Mouse (Mus musculus) limb, embryonic 11.5 days (tissue): ENCODE measurements around the gene P4ha2. TPM values are rescaled to one million over a fixed set of nuclear protein-coding genes. Genes with fewer than 3 reads are reported as not detected.

Experiments
- ATAC-seq: fragments of 200-750 bp; cut with Nextera tagmentation; 2 replicates; pipeline ENCODE4 v1.8.0; 2017; ENCODE audit warnings: low read depth; ENCODE audit not compliant: insufficient number of reproducible peaks, low FRiP score, low TSS enrichment
- DNase-seq: peaks from one replicate; pipeline ENCODE4 v3.0.0-alpha.2; 2015; ENCODE audit warnings: low spot score
- H3K27ac ChIP-seq: fragments of 300-500 bp; sonication (generic); replicated peaks from 2 replicates; pipeline ENCODE4 v1.5.1; 2014; ENCODE audit warnings: low read depth, mild to moderate bottlenecking, low read length
- H3K27me3 ChIP-seq: fragments of 300-500 bp; sonication (generic); 2 replicates; pipeline ENCODE4 v1.6.1; 2014; ENCODE audit warnings: mild to moderate bottlenecking, low read length, mixed read lengths; ENCODE audit not compliant: control insufficient read depth, insufficient read depth
- H3K36me3 ChIP-seq: fragments of 300-500 bp; sonication (generic); 2 replicates; pipeline ENCODE4 v1.6.1; 2014; ENCODE audit warnings: mild to moderate bottlenecking, low read length, moderate library complexity, mixed read lengths; ENCODE audit not compliant: control insufficient read depth, insufficient read depth
- H3K4me1 ChIP-seq: fragments of 300-500 bp; sonication (generic); 2 replicates; pipeline ENCODE4 v1.6.1; 2014; ENCODE audit warnings: low read length, mixed read lengths; ENCODE audit not compliant: control insufficient read depth, insufficient read depth
- H3K4me2 ChIP-seq: fragments of 300-500 bp; sonication (generic); 2 replicates; pipeline ENCODE4 v1.6.1; 2014; ENCODE audit warnings: low read depth, mild to moderate bottlenecking, moderate library complexity; ENCODE audit not compliant: severe bottlenecking
- H3K4me3 ChIP-seq: fragments of 300-500 bp; sonication (generic); 2 replicates; pipeline ENCODE4 v1.5.1; 2014; ENCODE audit warnings: low read depth, low read length
- H3K9ac ChIP-seq: fragments of 300-500 bp; sonication (generic); 2 replicates; pipeline ENCODE4 v1.6.1; 2014; ENCODE audit warnings: mild to moderate bottlenecking, low read length
- H3K9me3 ChIP-seq: fragments of 300-500 bp; sonication (generic); 2 replicates; pipeline ENCODE4 v1.6.1; 2016; ENCODE audit warnings: low read length; ENCODE audit not compliant: control insufficient read depth
- WGBS: fragments of 180-500 bp; shearing (Covaris S2); extraction: QIAGEN DNeasy Blood & Tissue Kit; methylation state at CpG from one replicate; pipeline ENCODE4 v1.1.7; 2014; 5-methylcytosine and 5-hydroxymethylcytosine counted together
- polyA plus RNA-seq: library from polyadenylated mRNA; unstranded; fragments of >200 nt; fragmentation: Nextera tagmentation; extraction: Ambion mirVana; gene quantifications from 2 replicates; pipeline ENCODE4 v1.2.1, GENCODE M21; 2014

Gene P4ha2
- polyA plus RNA-seq, 1 experiment from 2014 or later: 44.3 TPM

GRCm38 (mm10) chr11:54065106-54065914 is 34.6 kb upstream of the P4ha2 start:
- no peaks in the 10 kb centered on the region for H3K9me3 ChIP-seq
- H3K36me3 ChIP-seq: no peaks in the 10 kb centered on the region
- 87% methylated on average over 12 of the region's 12 CpGs for WGBS
- H3K9ac ChIP-seq: no peak overlapping the region
- peaks cover 35% of the 10 kb centered on the region for H3K4me1 ChIP-seq
- no peak overlapping the region for H3K4me3 ChIP-seq
- DNase-seq (no peak), ATAC-seq (no peak)
- no peak overlapping the region for H3K4me2 ChIP-seq
- H3K27ac ChIP-seq: no peak overlapping the region
- H3K27me3 ChIP-seq: no peaks in the 10 kb centered on the region

DNA sequence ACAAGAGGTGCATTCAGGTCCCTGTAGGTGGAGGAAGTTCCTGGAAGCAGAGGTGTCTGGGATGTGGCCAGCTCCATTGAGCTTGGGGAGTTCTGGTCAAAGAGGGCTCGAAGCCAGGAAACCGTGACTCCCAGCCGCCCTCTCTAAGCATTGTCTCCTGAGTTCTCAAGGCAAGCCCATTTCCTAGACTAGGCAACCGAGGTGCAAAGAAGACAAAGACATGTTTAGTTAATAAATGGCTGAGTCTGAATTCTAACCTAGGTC is 34.0 kb upstream of the P4ha2 start:
- ATAC-seq: no peak
- H3K4me3 ChIP-seq: no peak overlapping the region
- no peaks in the 10 kb centered on the region for H3K36me3 ChIP-seq
- H3K4me2 ChIP-seq: no peak overlapping the region
- no peaks in the 10 kb centered on the region for H3K27me3 ChIP-seq
- H3K27ac ChIP-seq: no peak overlapping the region
- peaks cover 29% of the 10 kb centered on the region for H3K4me1 ChIP-seq
- DNase-seq: no peak
- 87% methylated on average over 4 of the region's 4 CpGs for WGBS
- H3K9ac ChIP-seq: no peak overlapping the region
- no peaks in the 10 kb centered on the region for H3K9me3 ChIP-seq

DNA sequence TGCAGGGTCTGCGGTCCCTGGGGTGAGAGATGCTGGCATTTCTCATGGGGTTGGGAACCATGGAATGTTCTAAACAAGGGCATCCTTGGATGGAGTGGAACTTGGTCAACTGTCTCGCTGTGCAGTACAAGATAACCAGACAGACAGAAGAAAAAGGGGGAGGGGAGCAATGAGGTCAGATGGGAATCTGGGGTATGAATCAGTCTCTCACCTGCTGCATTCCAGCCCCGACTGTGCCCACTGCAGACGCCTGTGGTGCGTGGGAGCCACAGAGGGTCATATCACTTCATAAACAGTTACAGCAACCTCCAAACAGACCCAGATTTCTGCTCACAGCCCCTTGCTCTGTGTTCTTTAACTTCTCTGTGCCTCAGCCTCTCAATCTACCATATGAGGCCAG is 33.5 kb upstream of the P4ha2 start:
- 69% methylated on average over 5 of the region's 5 CpGs for WGBS
- no peak for ATAC-seq

DNA sequence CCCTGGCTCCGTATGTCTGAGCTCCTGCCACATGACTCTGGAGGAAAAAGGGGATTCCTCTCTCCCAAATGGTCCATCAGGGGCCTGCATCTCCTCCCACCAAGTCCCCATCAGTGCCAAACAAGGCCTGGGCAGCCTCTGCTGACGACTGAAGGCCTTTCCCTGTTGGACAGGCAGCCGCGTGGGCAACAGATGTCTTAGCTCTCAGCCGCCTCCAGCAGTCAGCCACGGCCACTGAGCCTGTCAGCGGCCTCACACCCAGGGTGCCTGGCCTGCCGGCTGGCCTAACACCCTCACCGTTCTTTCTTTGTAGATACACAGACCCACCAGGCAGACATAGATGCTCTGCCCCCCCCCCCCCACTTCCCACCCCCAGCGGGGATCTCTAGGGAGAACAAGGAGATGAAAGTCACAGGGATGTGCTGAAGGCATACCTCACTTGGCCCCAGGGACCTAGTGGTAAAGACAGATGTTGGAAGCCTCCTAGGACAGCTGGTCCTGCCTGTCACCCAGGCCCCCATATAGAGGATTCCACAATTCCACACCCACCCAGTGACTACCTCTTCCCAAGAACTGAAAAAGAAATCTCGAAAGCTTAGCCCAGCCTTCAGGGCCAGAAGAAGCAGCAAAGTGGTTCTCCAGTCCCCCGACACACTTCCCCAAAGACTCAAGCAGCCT is 32.4 kb upstream of the P4ha2 start:
- no peaks in the 10 kb centered on the region for H3K9me3 ChIP-seq
- peaks cover 24% of the 10 kb centered on the region for H3K4me1 ChIP-seq
- H3K36me3 ChIP-seq: no peaks in the 10 kb centered on the region
- H3K27ac ChIP-seq: peak overlapping the region; percentile 70; the same call in 1 of the 2 replicates
- peak; percentile 78 for DNase-seq
- peak overlapping the region; percentile 75 for H3K9ac ChIP-seq
- H3K4me2 ChIP-seq: peak overlapping the region; percentile 88
- no peaks in the 10 kb centered on the region for H3K27me3 ChIP-seq
- peak overlapping the region; percentile 65 for H3K4me3 ChIP-seq
- 9% methylated on average over 12 of the region's 12 CpGs for WGBS
- 0 out of 2 replicates have a peak, but pooled peaks have one; percentile 11 for ATAC-seq

More for the DNA sequence above, 33.5 kb upstream of the P4ha2 start:
- H3K4me1 ChIP-seq: peaks cover 28% of the 10 kb centered on the region
- H3K36me3 ChIP-seq: no peaks in the 10 kb centered on the region
- no peaks in the 10 kb centered on the region for H3K9me3 ChIP-seq
- peak overlapping the region; percentile 88 for H3K4me2 ChIP-seq
- DNase-seq: no peak
- H3K4me3 ChIP-seq: no peak overlapping the region
- no peak overlapping the region for H3K27ac ChIP-seq
- no peak overlapping the region; the same call in 1 of the 2 replicates for H3K9ac ChIP-seq
- no peaks in the 10 kb centered on the region for H3K27me3 ChIP-seq

GRCm38 (mm10) chr11:54067996-54068519 is 31.8 kb upstream of the P4ha2 start:
- Histone ChIP-seq H3K4me3 (peak overlapping the region; percentile 65), H3K27ac (peak overlapping the region; percentile 70), H3K4me2 (peak overlapping the region; percentile 88), H3K9ac (peak overlapping the region; percentile 75), H3K9me3 (no peaks in the 10 kb centered on the region), H3K27me3 (no peaks in the 10 kb centered on the region), H3K36me3 (no peaks in the 10 kb centered on the region), H3K4me1 (peaks cover 22% of the 10 kb centered on the region)
- 7% methylated on average over 4 of the region's 4 CpGs for WGBS
- ATAC-seq (peak; percentile 40; the same call in 1 of the 2 replicates), DNase-seq (peak; percentile 45)

DNA sequence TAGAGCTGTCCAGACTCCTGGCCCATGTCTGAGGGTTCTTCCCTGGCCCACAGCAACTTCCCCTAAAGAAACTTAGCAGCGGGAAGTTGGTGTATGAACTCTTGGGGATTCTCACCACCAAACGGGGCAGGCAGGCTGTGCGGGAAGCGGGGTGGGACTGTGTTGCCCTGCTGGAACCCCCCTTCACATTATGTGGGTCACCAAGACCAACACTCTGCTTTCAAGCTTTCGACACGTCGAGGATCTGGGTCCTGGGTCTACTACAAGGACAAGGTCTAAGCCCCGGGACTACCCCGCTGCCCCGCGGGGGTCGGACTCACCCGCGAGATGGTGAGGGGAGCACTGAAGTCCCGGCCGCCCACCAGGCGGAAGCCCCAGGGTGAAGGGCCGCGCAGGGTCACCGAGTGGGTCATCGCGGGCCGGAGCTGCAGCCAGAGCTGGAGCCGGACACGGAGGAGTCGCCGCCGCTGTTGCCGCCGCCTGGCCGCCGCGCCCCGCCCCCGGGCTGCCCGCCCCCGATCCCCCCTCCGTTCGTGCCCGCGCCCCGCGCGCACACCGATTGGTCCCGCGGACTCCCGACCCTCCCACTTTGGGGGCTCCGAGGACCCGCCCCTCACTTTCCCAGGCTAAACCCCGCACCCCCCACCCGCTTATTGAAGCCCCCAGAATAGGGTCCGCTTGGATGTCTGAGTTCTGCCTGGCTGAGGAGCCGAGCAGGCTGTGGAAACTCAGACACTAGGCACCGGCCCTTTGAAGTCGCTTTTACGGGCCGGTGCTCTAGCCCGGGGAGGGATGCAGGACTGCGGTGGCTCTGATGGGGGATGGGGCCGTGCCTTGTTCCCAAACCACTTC is 31.1 kb upstream of the P4ha2 start, which contains the start of gene Pdlim4:
Pdlim4 (minus strand) TSS at position 495 of the 852 bp plus-strand sequence.
- DNase-seq (peak; percentile 89), ATAC-seq (peak; percentile 81)
- no peaks in the 10 kb centered on the region for H3K9me3 ChIP-seq
- H3K36me3 ChIP-seq: no peaks in the 10 kb centered on the region
- H3K4me1 ChIP-seq: peaks cover 18% of the 10 kb centered on the region
- peak within 1 kb of the TSS; percentile 70 for H3K27ac ChIP-seq
- H3K9ac ChIP-seq: peak within 1 kb of the TSS; percentile 75
- peak within 1 kb of the TSS; percentile 88 for H3K4me2 ChIP-seq
- peak within 1 kb of the TSS; percentile 65 for H3K4me3 ChIP-seq
- no peaks in the 10 kb centered on the region for H3K27me3 ChIP-seq
- under 1% methylated on average over 51 of the region's 61 CpGs for WGBS

GRCm38 (mm10) chr11:54071726-54072445 is 28.0 kb upstream of the P4ha2 start:
- no peak for ATAC-seq
- peaks cover 14% of the 10 kb centered on the region for H3K4me1 ChIP-seq
- H3K4me2 ChIP-seq: no peak overlapping the region
- no peaks in the 10 kb centered on the region for H3K9me3 ChIP-seq
- H3K36me3 ChIP-seq: no peaks in the 10 kb centered on the region
- no peak overlapping the region for H3K4me3 ChIP-seq
- no peak overlapping the region for H3K9ac ChIP-seq
- WGBS: 88% methylated on average over 5 of the region's 5 CpGs
- DNase-seq: no peak
- H3K27ac ChIP-seq: no peak overlapping the region
- no peaks in the 10 kb centered on the region for H3K27me3 ChIP-seq
